Comparison of ENCODE assay signal across 8 mouse cellular contexts in the genomic region with DNA sequence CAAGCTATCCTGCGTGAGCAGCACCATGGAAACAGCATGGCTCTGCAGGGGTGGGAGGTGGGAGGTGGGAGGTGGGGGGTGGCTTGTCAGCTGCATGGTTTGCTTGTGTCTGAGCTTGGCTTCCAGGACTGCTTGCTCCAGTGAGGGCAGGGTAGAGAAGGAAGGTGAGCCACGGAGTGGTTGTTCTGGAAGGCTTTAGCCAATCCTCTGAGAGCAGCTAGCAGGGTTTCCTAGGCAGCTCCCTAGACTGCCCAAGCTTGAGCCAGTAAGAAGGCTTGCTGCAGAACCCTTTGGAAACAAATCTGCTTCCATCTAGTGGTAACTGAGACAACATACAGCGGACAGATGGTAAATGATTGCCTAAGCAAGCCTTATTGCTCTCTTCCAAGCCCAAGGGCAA.
A peak's percentile ranks its signal among the peaks of the same experiment; 100 is the strongest.
DNase-seq lines count a peak whose midpoint lies in the region; ATAC-seq and TF ChIP-seq lines count a peak whose summit lies in the region.

No protein-coding gene starts in this region.

- H3K4me2 ChIP-seq in intestine, embryonic 15.5 days (replicated peaks), result no peak overlapping the region

- H3K27me3 ChIP-seq in intestine, embryonic 15.5 days (replicated peaks), result no peaks in the 10 kb centered on the region

- peak; percentile 76 for TF ChIP-seq CTCF in left cerebral cortex, adult 2 months (IDR thresholded peaks at IDR 0.05)

- intact Hi-C loops in left cerebral cortex, adult 2 months (cut with DNase I), result loop anchor here (1.0 to 2.0 kb wide), 3 partner anchors 67 to 217 kb away; a partner anchor contains a TSS

- no peak overlapping the region for H3K4me3 ChIP-seq in intestine, embryonic 15.5 days (replicated peaks)
- H3K4me3 ChIP-seq in left cerebral cortex, adult 2 months, result no peak overlapping the region

- peak; percentile 77 for DNase-seq in Muller cell, postnatal 12 days (ENCODE audit: inconsistent ontology term)
- peak; percentile 68 to 71 for DNase-seq in cerebellum, postnatal 10 days
- DNase-seq in frontal cortex, postnatal 25 days (ENCODE audit: low spot score in 2 of 2), result peak; percentile 12 to 52
- DNase-seq in left cerebral cortex, adult 2 months (ENCODE audit: extremely low spot score in 1 of 2, low spot score in 2 of 2), result peak; percentile 52 to 58
- peak; percentile 58 for DNase-seq in lung, postnatal 36 days
- DNase-seq in right cerebral cortex, postnatal 36 days (ENCODE audit: low spot score in 2 of 2), result peak; percentile 44 to 76
- no peak for DNase-seq in spleen, postnatal 14 days (ENCODE audit: low spot score in 2 of 2)

- no peaks in the 10 kb centered on the region for H3K36me3 ChIP-seq in intestine, embryonic 15.5 days

- no peak overlapping the region for H3K9ac ChIP-seq in intestine, embryonic 15.5 days

- peak overlapping the region; percentile 36; the same call in 1 of the 2 replicates for H3K27ac ChIP-seq in intestine, embryonic 15.5 days
- no peak overlapping the region for H3K27ac ChIP-seq in left cerebral cortex, adult 2 months

- H3K9me3 ChIP-seq in intestine, embryonic 15.5 days, result no peaks in the 10 kb centered on the region

- 7% methylated on average over 3 of the region's 3 CpGs for WGBS in intestine, embryonic 15.5 days

- peaks cover 4% of the 10 kb centered on the region; the same call in 1 of the 2 replicates for H3K4me1 ChIP-seq in intestine, embryonic 15.5 days (replicated peaks)

- ATAC-seq in intestine, embryonic 15.5 days, result peak; percentile 98

Comparison
In these comparisons a context has a peak if more than half of its experiments do, and no peak if none do; other contexts are left out.
1. DNase-seq: peak in Muller cell, postnatal 12 days (single experiment), cerebellum, postnatal 10 days (2 of 2), frontal cortex, postnatal 25 days (2 of 2), left cerebral cortex, adult 2 months (2 of 2), lung, postnatal 36 days (single experiment) and right cerebral cortex, postnatal 36 days (2 of 2); none in spleen, postnatal 14 days (0 of 2).